Mouse (Mus musculus) midbrain, postnatal 0 days (tissue): ENCODE data around the gene Xpc. TPM values are rescaled to one million over a fixed set of nuclear protein-coding genes. Genes with fewer than 3 reads are reported as not detected.

Experiments
- ATAC-seq: fragments of 200-750 bp; cut with Nextera tagmentation; 2 replicates; pipeline ENCODE4 v1.8.0; 2017; ENCODE audit warnings: moderate number of reproducible peaks, mild to moderate bottlenecking, moderate TSS enrichment, moderate library complexity; ENCODE audit not compliant: low FRiP score
- DNase-seq: peaks from one replicate; pipeline ENCODE4 v3.0.0-alpha.2; 2015; ENCODE audit warnings: low spot score
- H3K27ac ChIP-seq: fragments of 300-500 bp; sonication (generic); 2 replicates; pipeline ENCODE4 v1.5.1; 2014; ENCODE audit warnings: low read depth, mild to moderate bottlenecking, low read length, mixed read lengths
- H3K27me3 ChIP-seq: fragments of 300-500 bp; sonication (generic); 2 replicates; pipeline ENCODE4 v1.6.1; 2014; ENCODE audit warnings: low read length, control low read depth, mixed read lengths; ENCODE audit not compliant: insufficient read depth
- H3K36me3 ChIP-seq: fragments of 300-500 bp; sonication (generic); 2 replicates; pipeline ENCODE4 v1.6.1; 2014; ENCODE audit warnings: low read length, control low read depth, mixed read lengths; ENCODE audit not compliant: insufficient read depth
- H3K4me1 ChIP-seq: fragments of 300-500 bp; sonication (generic); 2 replicates; pipeline ENCODE4 v1.6.1; 2014; ENCODE audit warnings: mild to moderate bottlenecking, control low read depth, antibody characterized with exemption, low read length, mixed read lengths; ENCODE audit not compliant: insufficient read depth
- H3K4me2 ChIP-seq: fragments of 300-500 bp; sonication (generic); 2 replicates; pipeline ENCODE4 v1.6.1; 2014; ENCODE audit warnings: low read depth, mild to moderate bottlenecking, low read length, mixed read lengths; ENCODE audit not compliant: poor library complexity, severe bottlenecking
- H3K4me3 ChIP-seq: fragments of 300-500 bp; sonication (generic); 2 replicates; pipeline ENCODE4 v1.5.1; 2014; ENCODE audit warnings: low read depth, mild to moderate bottlenecking, low read length, moderate library complexity
- H3K9ac ChIP-seq: fragments of 300-500 bp; sonication (generic); replicated peaks from 2 replicates; pipeline ENCODE4 v1.6.1; 2014; ENCODE audit warnings: mild to moderate bottlenecking, low read length, moderate library complexity, mixed read lengths; ENCODE audit not compliant: poor library complexity, severe bottlenecking
- H3K9me3 ChIP-seq: fragments of 300-500 bp; sonication (generic); 2 replicates; pipeline ENCODE4 v1.6.1; 2016; ENCODE audit warnings: low read length, control low read depth
- CTCF ChIP-seq: IDR thresholded peaks from 2 replicates; pipeline ENCODE4 v1.5.1; 2016; ENCODE audit warnings: antibody characterized with exemption, mild to moderate bottlenecking
- WGBS: fragments of 180-500 bp; shearing (Covaris S2); extraction: QIAGEN DNeasy Blood & Tissue Kit; methylation state at CpG from one replicate; pipeline ENCODE4 v1.1.7; 2014; 5-methylcytosine and 5-hydroxymethylcytosine counted together
- polyA plus RNA-seq: library from polyadenylated mRNA; unstranded; fragments of >200 nt; fragmentation: Nextera tagmentation; extraction: Ambion mirVana; gene quantifications from 2 replicates; pipeline ENCODE4 v1.2.1, GENCODE M21; 2015
- total RNA-seq: library from RNA; depleted of rRNA; stranded (reverse); fragments of >200 nt; gene quantifications from 2 replicates; pipeline ENCODE4 v1.2.3, GENCODE M21; 2014; rRNA removed

The Xpc gene
- total RNA-seq (12.3 and 16.3 TPM in 2 replicates), polyA plus RNA-seq (14.3 and 14.7 TPM in 2 replicates)

GRCm38 (mm10) chr6:91515545-91516449 is at the start of gene Xpc, which contains the start of gene Lsm3:
Xpc (minus strand) TSS chr6:91515888.
Lsm3 (plus strand) TSS chr6:91515928.
- Histone ChIP-seq H3K27ac (peak within 1 kb of the TSS; percentile 76), H3K4me3 (peak within 1 kb of the TSS; percentile 87), H3K9ac (peak within 1 kb of the TSS; percentile 87), H3K27me3 (no peaks in the 10 kb centered on the region), H3K9me3 (no peaks in the 10 kb centered on the region), H3K4me2 (peak within 1 kb of the TSS; percentile 87), H3K4me1 (no peaks in the 10 kb centered on the region), H3K36me3 (peaks cover 24% of the 10 kb centered on the region)
- TF ChIP-seq CTCF: peak; percentile 14
- ATAC-seq (peak; percentile 95), DNase-seq (peak; percentile 96)
- WGBS: under 1% methylated on average over 80 of the region's 80 CpGs

GRCm38 (mm10) chr6:91563031-91563430 is 47.3 kb upstream of the Xpc start:
- H3K27ac ChIP-seq: no peak overlapping the region
- H3K4me3 ChIP-seq: no peak overlapping the region
- H3K9ac ChIP-seq: no peak overlapping the region
- H3K4me2 ChIP-seq: no peak overlapping the region
- ATAC-seq: no peak
- H3K4me1 ChIP-seq: no peaks in the 10 kb centered on the region
- 80% methylated on average over 3 of the region's 3 CpGs for WGBS
- TF ChIP-seq CTCF: no peak
- DNase-seq: no peak
- H3K27me3 ChIP-seq: no peaks in the 10 kb centered on the region
- H3K36me3 ChIP-seq: no peaks in the 10 kb centered on the region
- no peaks in the 10 kb centered on the region for H3K9me3 ChIP-seq

DNA sequence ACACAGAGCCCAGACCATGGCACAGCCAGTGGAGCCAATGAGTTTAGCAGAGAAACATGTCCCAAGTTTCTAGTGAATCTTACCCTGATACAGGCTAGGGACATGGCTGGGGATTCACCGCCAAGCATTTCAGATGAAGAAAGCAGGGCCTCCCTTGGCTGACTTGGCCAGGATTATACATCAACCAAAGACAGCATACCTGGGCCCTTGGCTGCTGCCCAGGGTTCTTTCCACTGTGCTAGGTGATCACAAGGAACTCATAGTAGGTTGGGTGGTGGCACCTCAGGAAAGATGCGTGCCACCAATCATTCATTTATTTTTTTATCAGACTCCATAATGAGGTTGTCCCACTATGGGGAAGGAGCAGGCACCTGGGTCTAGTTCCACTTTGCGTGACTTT is 44.5 kb upstream of the Xpc start:
- Histone ChIP-seq H3K4me1 (no peaks in the 10 kb centered on the region), H3K36me3 (no peaks in the 10 kb centered on the region), H3K27me3 (no peaks in the 10 kb centered on the region), H3K9ac (no peak overlapping the region), H3K4me2 (no peak overlapping the region), H3K9me3 (no peaks in the 10 kb centered on the region), H3K4me3 (no peak overlapping the region), H3K27ac (no peak overlapping the region)
- DNase-seq: no peak
- ATAC-seq: no peak
- 98% methylated on average over 3 of the region's 3 CpGs for WGBS
- no peak for TF ChIP-seq CTCF

DNA sequence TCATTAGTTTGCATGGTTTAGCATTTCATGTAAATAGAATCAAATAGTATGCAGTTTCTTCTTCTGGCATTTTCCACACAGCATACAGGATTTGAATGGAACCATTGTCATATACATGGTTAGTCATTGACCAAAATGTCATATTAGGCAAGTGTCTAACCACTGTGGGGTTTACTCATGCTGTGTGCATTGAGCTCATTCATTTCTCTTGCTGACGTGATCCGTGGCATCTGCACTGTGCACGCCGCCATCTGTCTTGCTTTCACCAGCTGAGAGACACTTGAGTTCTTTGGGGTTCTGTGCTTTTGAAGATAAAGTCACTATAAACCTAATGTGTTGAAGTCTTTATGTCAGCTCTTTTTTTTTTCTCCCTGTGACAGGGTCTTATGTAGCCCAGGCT is 43.7 kb upstream of the Xpc start:
- DNase-seq (peak; percentile 30), ATAC-seq (no peak)
- H3K27me3 ChIP-seq: no peaks in the 10 kb centered on the region

GRCm38 (mm10) chr6:91558565-91558964 is 42.9 kb upstream of the Xpc start:
- ATAC-seq (no peak), DNase-seq (no peak)
- Histone ChIP-seq H3K9me3 (no peaks in the 10 kb centered on the region), H3K27ac (no peak overlapping the region), H3K4me1 (no peaks in the 10 kb centered on the region), H3K9ac (no peak overlapping the region), H3K4me3 (no peak overlapping the region), H3K4me2 (no peak overlapping the region), H3K27me3 (no peaks in the 10 kb centered on the region), H3K36me3 (no peaks in the 10 kb centered on the region)
- 65% methylated on average over 1 of the region's 1 CpGs for WGBS
- no peak for TF ChIP-seq CTCF

More for the DNA sequence above, 43.7 kb upstream of the Xpc start:
- H3K4me1 ChIP-seq: no peaks in the 10 kb centered on the region
- TF ChIP-seq CTCF: no peak
- H3K4me3 ChIP-seq: no peak overlapping the region
- H3K9me3 ChIP-seq: no peaks in the 10 kb centered on the region
- H3K4me2 ChIP-seq: no peak overlapping the region
- H3K36me3 ChIP-seq: no peaks in the 10 kb centered on the region
- 74% methylated on average over 4 of the region's 4 CpGs for WGBS
- H3K9ac ChIP-seq: no peak overlapping the region
- H3K27ac ChIP-seq: no peak overlapping the region

DNA sequence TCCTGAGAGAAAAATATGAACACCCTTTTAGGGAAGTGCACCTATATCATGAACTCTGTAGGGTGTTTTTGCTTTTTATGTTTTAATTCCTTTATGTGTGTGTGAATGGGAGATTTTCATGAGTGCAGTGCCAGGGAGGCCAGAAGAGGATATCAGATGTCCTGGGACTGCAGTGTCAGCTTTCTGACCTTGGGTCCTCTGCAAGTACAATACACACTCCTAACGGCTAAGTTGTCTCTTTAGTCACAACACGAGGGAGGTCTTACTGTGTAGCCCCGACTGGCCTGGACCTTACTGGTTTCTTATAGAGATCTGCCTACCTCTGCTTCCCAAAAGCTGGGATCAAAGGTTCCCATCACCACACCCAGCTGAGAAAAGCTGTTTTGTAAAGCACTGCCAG is 37.0 kb upstream of the Xpc start:
- Histone ChIP-seq H3K27ac (no peak overlapping the region), H3K4me2 (no peak overlapping the region), H3K4me3 (no peak overlapping the region), H3K4me1 (no peaks in the 10 kb centered on the region), H3K36me3 (no peaks in the 10 kb centered on the region), H3K9me3 (no peaks in the 10 kb centered on the region), H3K9ac (no peak overlapping the region), H3K27me3 (no peaks in the 10 kb centered on the region)
- 64% methylated on average over 3 of the region's 3 CpGs for WGBS
- TF ChIP-seq CTCF: no peak
- DNase-seq (no peak), ATAC-seq (no peak)
